Mouse (Mus musculus): ENCODE data around the gene Gm364. TPM values are rescaled to one million over a fixed set of nuclear protein-coding genes. Genes with fewer than 3 reads are reported as not detected.

Gm364 gene
- polyA plus RNA-seq (2015; fragmentation: Nextera tagmentation; extraction: Ambion mirVana): not detected in 2 replicates

GRCm38 (mm10) chrX:57408769-57409168 lies at the start of gene Gm364:
Gm364 (plus strand) TSS chrX:57409154.
- no peaks in the 10 kb centered on the region; the same call in 1 of the 2 replicates for H3K9me3 ChIP-seq (replicated peaks; ENCODE audit: control insufficient read depth, low read length)
- no peak within 1 kb of the TSS for H3K4me3 ChIP-seq (replicated peaks; ENCODE audit: low read length)
- H3K36me3 ChIP-seq (ENCODE audit: control insufficient read depth, insufficient read depth, low read length): no peaks in the 10 kb centered on the region
- H3K4me1 ChIP-seq (ENCODE audit: control insufficient read depth, insufficient read depth, low read length): no peaks in the 10 kb centered on the region
- no peak within 1 kb of the TSS for H3K9ac ChIP-seq (ENCODE audit: low read length)
- 87% methylated on average over 12 of the region's 12 CpGs for WGBS
- no peak within 1 kb of the TSS for H3K27ac ChIP-seq (ENCODE audit: low read length)
- ATAC-seq (ENCODE audit: insufficient read depth, low FRiP score): no peak
- H3K27me3 ChIP-seq (ENCODE audit: control insufficient read depth, insufficient read depth, low read length): no peaks in the 10 kb centered on the region
- no peak within 1 kb of the TSS for H3K4me2 ChIP-seq (ENCODE audit: low read depth, low read length)

GRCm38 (mm10) chrX:57359316-57359715 lies 49.6 kb upstream of the Gm364 start:
- no peaks in the 10 kb centered on the region for H3K4me1 ChIP-seq (ENCODE audit: control insufficient read depth, insufficient read depth, low read length)
- no peaks in the 10 kb centered on the region for H3K27me3 ChIP-seq (ENCODE audit: control insufficient read depth, insufficient read depth, low read length)
- H3K27ac ChIP-seq (ENCODE audit: low read length): no peak overlapping the region
- no peak overlapping the region for H3K4me2 ChIP-seq (ENCODE audit: low read depth, low read length)
- no peaks in the 10 kb centered on the region for H3K36me3 ChIP-seq (ENCODE audit: control insufficient read depth, insufficient read depth, low read length)
- WGBS: 68% methylated on average over 1 of the region's 1 CpGs
- no peak overlapping the region for H3K4me3 ChIP-seq (replicated peaks; ENCODE audit: low read length)
- no peaks in the 10 kb centered on the region for H3K9me3 ChIP-seq (replicated peaks; ENCODE audit: control insufficient read depth, low read length)
- no peak for ATAC-seq (ENCODE audit: insufficient read depth, low FRiP score)
- no peak overlapping the region for H3K9ac ChIP-seq (ENCODE audit: low read length)

DNA sequence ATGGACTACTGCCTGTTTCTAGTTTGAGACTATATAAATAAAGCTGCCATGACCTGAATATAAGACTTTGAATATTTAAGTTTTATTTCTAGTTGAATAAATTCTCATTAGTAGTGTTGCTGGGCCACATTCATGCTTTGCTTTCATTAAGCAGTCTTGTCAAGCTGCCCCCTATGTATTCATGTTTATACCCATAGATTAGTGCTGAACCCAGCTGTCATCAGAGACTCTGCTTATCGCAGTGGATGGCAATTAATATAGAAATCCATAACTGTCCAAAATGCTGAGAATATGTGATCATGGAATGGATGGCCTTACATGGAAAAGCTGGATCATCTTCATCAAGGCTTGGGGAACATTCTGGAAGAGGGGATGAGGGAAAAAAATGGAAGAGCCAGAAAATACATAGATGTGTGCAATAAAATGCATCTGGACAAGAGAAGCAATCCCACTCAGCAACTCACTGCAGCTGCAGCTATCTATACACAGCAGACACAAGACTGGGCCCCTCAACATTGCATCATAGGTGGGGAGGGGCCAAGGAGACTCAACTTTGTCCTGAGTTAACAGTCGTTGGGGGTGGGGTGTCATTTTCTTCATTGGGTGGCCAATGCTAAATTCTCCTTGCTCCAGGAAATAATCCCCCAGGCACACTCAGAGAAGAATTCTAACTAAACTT lies 43.9 kb upstream of the Gm364 start:
- Histone ChIP-seq H3K4me2 (ENCODE audit: low read depth, low read length) (no peak overlapping the region), H3K9me3 (replicated peaks; ENCODE audit: control insufficient read depth, low read length) (no peaks in the 10 kb centered on the region), H3K27ac (ENCODE audit: low read length) (no peak overlapping the region), H3K9ac (ENCODE audit: low read length) (no peak overlapping the region), H3K36me3 (ENCODE audit: control insufficient read depth, insufficient read depth, low read length) (no peaks in the 10 kb centered on the region), H3K4me1 (ENCODE audit: control insufficient read depth, insufficient read depth, low read length) (no peaks in the 10 kb centered on the region), H3K4me3 (replicated peaks; ENCODE audit: low read length) (no peak overlapping the region), H3K27me3 (ENCODE audit: control insufficient read depth, insufficient read depth, low read length) (no peaks in the 10 kb centered on the region)
- ATAC-seq (ENCODE audit: insufficient read depth, low FRiP score): no peak
- 61% methylated on average over 2 of the region's 2 CpGs for WGBS

DNA sequence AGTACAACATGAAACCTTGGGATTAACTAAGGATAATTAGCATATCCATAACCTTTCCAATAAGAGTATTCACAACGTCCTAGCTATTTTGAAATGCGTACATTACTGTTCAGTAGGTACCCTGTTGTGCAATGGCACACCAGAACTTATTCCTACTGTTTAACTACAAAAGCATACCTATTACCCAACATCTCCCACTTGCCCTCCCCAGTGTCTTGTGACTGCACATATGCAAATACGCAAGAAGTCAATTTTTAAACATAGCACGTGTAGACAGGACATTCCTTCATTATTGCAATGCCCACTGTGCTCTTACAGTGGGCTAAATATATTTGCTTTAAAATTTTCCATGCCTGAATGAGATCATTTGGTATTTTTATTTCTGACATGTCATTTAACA lies 36.0 kb upstream of the Gm364 start:
- 0 out of 2 replicates have a peak, but pooled peaks cover 2% of the 10 kb centered on the region for H3K36me3 ChIP-seq (ENCODE audit: control insufficient read depth, insufficient read depth, low read length)
- H3K27ac ChIP-seq (ENCODE audit: low read length): no peak overlapping the region
- ATAC-seq (ENCODE audit: insufficient read depth, low FRiP score): no peak
- WGBS: 83% methylated on average over 4 of the region's 4 CpGs
- H3K27me3 ChIP-seq (ENCODE audit: control insufficient read depth, insufficient read depth, low read length): no peaks in the 10 kb centered on the region
- no peak overlapping the region for H3K4me3 ChIP-seq (replicated peaks; ENCODE audit: low read length)
- no peak overlapping the region for H3K4me2 ChIP-seq (ENCODE audit: low read depth, low read length)
- no peak overlapping the region for H3K9ac ChIP-seq (ENCODE audit: low read length)
- H3K4me1 ChIP-seq (ENCODE audit: control insufficient read depth, insufficient read depth, low read length): no peaks in the 10 kb centered on the region
- H3K9me3 ChIP-seq (replicated peaks; ENCODE audit: control insufficient read depth, low read length): no peaks in the 10 kb centered on the region

DNA sequence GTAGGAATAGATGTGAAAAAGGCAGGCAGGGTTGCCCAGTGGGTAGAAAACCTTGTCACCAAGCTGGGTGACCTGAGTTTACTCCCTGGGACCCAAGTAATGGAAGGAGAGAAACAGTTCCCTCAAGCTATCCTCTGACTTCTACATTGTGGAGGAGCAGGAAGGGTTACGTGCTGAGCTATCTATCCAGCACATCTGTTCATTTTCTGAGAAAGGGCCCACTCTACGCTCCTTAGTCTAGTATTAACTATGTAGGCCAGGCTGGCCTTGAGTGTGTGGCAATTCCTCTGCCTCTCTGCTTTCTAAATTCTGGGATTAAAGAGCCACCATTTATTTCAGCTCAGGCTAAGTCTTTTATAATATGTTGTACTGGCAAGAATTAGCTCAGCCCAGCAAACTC lies 35.4 kb upstream of the Gm364 start:
- H3K9ac ChIP-seq (ENCODE audit: low read length): no peak overlapping the region
- H3K27ac ChIP-seq (ENCODE audit: low read length): no peak overlapping the region
- no peak for ATAC-seq (ENCODE audit: insufficient read depth, low FRiP score)
- no peak overlapping the region for H3K4me2 ChIP-seq (ENCODE audit: low read depth, low read length)
- H3K27me3 ChIP-seq (ENCODE audit: control insufficient read depth, insufficient read depth, low read length): no peaks in the 10 kb centered on the region
- 0 out of 2 replicates have a peak, but pooled peaks cover 2% of the 10 kb centered on the region for H3K36me3 ChIP-seq (ENCODE audit: control insufficient read depth, insufficient read depth, low read length)
- no peaks in the 10 kb centered on the region for H3K4me1 ChIP-seq (ENCODE audit: control insufficient read depth, insufficient read depth, low read length)
- H3K4me3 ChIP-seq (replicated peaks; ENCODE audit: low read length): no peak overlapping the region
- WGBS: 85% methylated on average over 2 of the region's 2 CpGs
- no peaks in the 10 kb centered on the region for H3K9me3 ChIP-seq (replicated peaks; ENCODE audit: control insufficient read depth, low read length)

- H3K27me3 ChIP-seq (ENCODE audit: control insufficient read depth, insufficient read depth, low read length): no peaks in the 10 kb centered on the region
- WGBS: 78% methylated on average over 2 of the region's 2 CpGs
- ATAC-seq (ENCODE audit: insufficient read depth, low FRiP score): no peak
- no peak overlapping the region for H3K4me2 ChIP-seq (ENCODE audit: low read depth, low read length)
- no peaks in the 10 kb centered on the region for H3K9me3 ChIP-seq (replicated peaks; ENCODE audit: control insufficient read depth, low read length)
- H3K4me1 ChIP-seq (ENCODE audit: control insufficient read depth, insufficient read depth, low read length): no peaks in the 10 kb centered on the region
- H3K27ac ChIP-seq (ENCODE audit: low read length): no peak overlapping the region
- 0 out of 2 replicates have a peak, but pooled peaks cover 2% of the 10 kb centered on the region for H3K36me3 ChIP-seq (ENCODE audit: control insufficient read depth, insufficient read depth, low read length)
- no peak overlapping the region for H3K9ac ChIP-seq (ENCODE audit: low read length)
- no peak overlapping the region for H3K4me3 ChIP-seq (replicated peaks; ENCODE audit: low read length)
Measured at GRCm38 (mm10) chrX:57374029-57374428, 34.9 kb upstream of the Gm364 start.

- Histone ChIP-seq H3K9ac (ENCODE audit: low read length) (no peak overlapping the region), H3K27ac (ENCODE audit: low read length) (no peak overlapping the region), H3K9me3 (replicated peaks; ENCODE audit: control insufficient read depth, low read length) (no peaks in the 10 kb centered on the region), H3K4me2 (ENCODE audit: low read depth, low read length) (no peak overlapping the region), H3K4me3 (replicated peaks; ENCODE audit: low read length) (no peak overlapping the region), H3K36me3 (ENCODE audit: control insufficient read depth, insufficient read depth, low read length) (0 out of 2 replicates have a peak, but pooled peaks cover 2% of the 10 kb centered on the region), H3K27me3 (ENCODE audit: control insufficient read depth, insufficient read depth, low read length) (no peaks in the 10 kb centered on the region), H3K4me1 (ENCODE audit: control insufficient read depth, insufficient read depth, low read length) (no peaks in the 10 kb centered on the region)
- 82% methylated on average over 3 of the region's 3 CpGs for WGBS
- no peak for ATAC-seq (ENCODE audit: insufficient read depth, low FRiP score)
Measured at GRCm38 (mm10) chrX:57377096-57377495, 31.9 kb upstream of the Gm364 start.

DNA sequence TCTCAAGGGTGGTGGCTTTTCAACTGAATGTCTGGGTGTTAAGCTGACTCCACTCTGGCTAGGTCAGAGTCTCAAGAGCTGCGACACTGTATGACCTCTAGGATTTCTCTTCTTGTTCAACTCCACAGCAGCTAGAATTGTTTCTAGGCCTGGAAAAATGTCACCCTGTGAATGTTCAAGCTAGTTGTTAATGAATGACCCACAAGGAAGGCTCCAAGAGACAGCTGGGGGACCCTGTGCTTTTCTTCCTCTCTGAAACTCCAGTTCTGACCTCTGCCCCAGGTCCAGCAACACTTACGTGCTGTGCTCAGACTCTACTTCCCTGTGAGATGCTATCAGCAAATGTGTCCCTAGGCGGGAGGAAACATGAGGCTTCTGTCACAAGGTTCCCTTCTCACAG lies 30.4 kb upstream of the Gm364 start:
- Histone ChIP-seq H3K4me3 (replicated peaks; ENCODE audit: low read length) (no peak overlapping the region), H3K4me2 (ENCODE audit: low read depth, low read length) (no peak overlapping the region), H3K4me1 (ENCODE audit: control insufficient read depth, insufficient read depth, low read length) (no peaks in the 10 kb centered on the region), H3K36me3 (ENCODE audit: control insufficient read depth, insufficient read depth, low read length) (0 out of 2 replicates have a peak, but pooled peaks cover 2% of the 10 kb centered on the region), H3K9me3 (replicated peaks; ENCODE audit: control insufficient read depth, low read length) (no peaks in the 10 kb centered on the region), H3K27me3 (ENCODE audit: control insufficient read depth, insufficient read depth, low read length) (no peaks in the 10 kb centered on the region), H3K9ac (ENCODE audit: low read length) (no peak overlapping the region), H3K27ac (ENCODE audit: low read length) (no peak overlapping the region)
- WGBS: 84% methylated on average over 3 of the region's 3 CpGs
- ATAC-seq (ENCODE audit: insufficient read depth, low FRiP score): no peak

GRCm38 (mm10) chrX:57380915-57381314 lies 28.0 kb upstream of the Gm364 start:
- H3K27me3 ChIP-seq (ENCODE audit: control insufficient read depth, insufficient read depth, low read length): no peaks in the 10 kb centered on the region
- no peaks in the 10 kb centered on the region for H3K9me3 ChIP-seq (replicated peaks; ENCODE audit: control insufficient read depth, low read length)
- no peak overlapping the region for H3K9ac ChIP-seq (ENCODE audit: low read length)
- H3K27ac ChIP-seq (ENCODE audit: low read length): no peak overlapping the region
- no peak overlapping the region for H3K4me2 ChIP-seq (ENCODE audit: low read depth, low read length)
- 78% methylated on average over 5 of the region's 5 CpGs for WGBS
- no peaks in the 10 kb centered on the region for H3K4me1 ChIP-seq (ENCODE audit: control insufficient read depth, insufficient read depth, low read length)
- peaks cover 2% of the 10 kb centered on the region; the same call in 1 of the 2 replicates for H3K36me3 ChIP-seq (ENCODE audit: control insufficient read depth, insufficient read depth, low read length)
- ATAC-seq (ENCODE audit: insufficient read depth, low FRiP score): no peak
- H3K4me3 ChIP-seq (replicated peaks; ENCODE audit: low read length): no peak overlapping the region
